Mouse (Mus musculus): ENCODE results near the gene Anxa2. TPM values are rescaled to one million over a fixed set of nuclear protein-coding genes. Genes with fewer than 3 reads are reported as not detected.
A peak's percentile ranks its signal among the peaks of the same experiment; 100 is the strongest.

The Anxa2 gene
- polyA plus RNA-seq, 3 experiments from 2014 or later = 114 to 717 (median 120) TPM

GRCm38 (mm10) chr9:69459876-69460275 is 6.5 kb downstream of the Anxa2 start:
- no peak for ATAC-seq

GRCm38 (mm10) chr9:69463046-69463445 is 9.6 kb downstream of the Anxa2 start:
- no peak for ATAC-seq

GRCm38 (mm10) chr9:69464109-69464756 is 10.8 kb downstream of the Anxa2 start:
- ATAC-seq = no peak

- ATAC-seq = no peak
These were observed 12.7 kb downstream of the Anxa2 start for GRCm38 (mm10) chr9:69466098-69466497.

GRCm38 (mm10) chr9:69467310-69467939 is 14.0 kb downstream of the Anxa2 start:
- ATAC-seq = no peak

- ATAC-seq = no peak
These were observed 15.6 kb downstream of the Anxa2 start for GRCm38 (mm10) chr9:69468991-69469390.

- ATAC-seq = no peak
These were observed 16.9 kb downstream of the Anxa2 start for GRCm38 (mm10) chr9:69470362-69470761.

- ATAC-seq = no peak
These were observed 17.5 kb downstream of the Anxa2 start for GRCm38 (mm10) chr9:69470921-69471320.

GRCm38 (mm10) chr9:69472724-69473123 is 19.3 kb downstream of the Anxa2 start:
- ATAC-seq = no peak

GRCm38 (mm10) chr9:69475873-69476272 is 22.5 kb downstream of the Anxa2 start:
- no peak for ATAC-seq

- no peak for ATAC-seq
These were observed 23.9 kb downstream of the Anxa2 start for GRCm38 (mm10) chr9:69477195-69477823.

- ATAC-seq = no peak
These were observed 24.4 kb downstream of the Anxa2 start for GRCm38 (mm10) chr9:69477824-69478222.

- peak; percentile 41 for ATAC-seq
These were observed 26.9 kb downstream of the Anxa2 start for GRCm38 (mm10) chr9:69480344-69480743.

GRCm38 (mm10) chr9:69483811-69484210 is 30.4 kb downstream of the Anxa2 start:
- no peak for ATAC-seq

GRCm38 (mm10) chr9:69486140-69486539 is 32.7 kb downstream of the Anxa2 start:
- no peak for ATAC-seq

- ATAC-seq = no peak
These were observed 35.1 kb downstream of the Anxa2 start for GRCm38 (mm10) chr9:69488510-69488909.

GRCm38 (mm10) chr9:69488972-69489371 is 35.6 kb downstream of the Anxa2 start:
- ATAC-seq = no peak

GRCm38 (mm10) chr9:69492809-69493208 is 39.4 kb downstream of the Anxa2 start:
- no peak for ATAC-seq

- no peak for ATAC-seq
These were observed 49.1 kb downstream of the Anxa2 start for GRCm38 (mm10) chr9:69502504-69502903.

- no peak for ATAC-seq
These were observed 52.2 kb downstream of the Anxa2 start for GRCm38 (mm10) chr9:69505611-69506010.

GRCm38 (mm10) chr9:69507206-69507605 is 53.8 kb downstream of the Anxa2 start:
- ATAC-seq = no peak

- ATAC-seq = no peak
These were observed 54.6 kb downstream of the Anxa2 start for GRCm38 (mm10) chr9:69508016-69508415.

GRCm38 (mm10) chr9:69511881-69512590 is 58.6 kb downstream of the Anxa2 start:
- ATAC-seq = no peak

Data from inflammation-experienced regulatory T-cells, adult 6 months (primary cell).